Mouse (Mus musculus) heart, embryonic 14.5 days (tissue): Measurements from ENCODE around the gene Cacna1c. TPM values are rescaled to one million over a fixed set of nuclear protein-coding genes. Genes with fewer than 3 reads are reported as not detected.

Experiments used
- ATAC-seq: fragments of 200-750 bp; cut with Nextera tagmentation; 2 replicates; pipeline ENCODE4 v1.8.0; 2017; ENCODE audit warnings: low read depth, moderate TSS enrichment; ENCODE audit not compliant: insufficient number of reproducible peaks, insufficient read depth, low FRiP score
- H3K27ac ChIP-seq, 2 experiments: fragments of 200-500 bp in 1 of 2; fragments of 300-500 bp in 1 of 2; sonication (generic) in 1 of 2; replicated peaks in 1 of 2; 2 replicates each; pipeline ENCODE4 v1.5.1; 2012 to 2014; ENCODE audit warnings: low read depth in 2 of 2, low read length in 2 of 2, control low read depth in 1 of 2, mild to moderate bottlenecking in 1 of 2, mixed read lengths in 1 of 2; ENCODE audit not compliant: control insufficient read depth in 1 of 2, insufficient read depth in 1 of 2
- H3K27me3 ChIP-seq: fragments of 300-500 bp; sonication (generic); 2 replicates; pipeline ENCODE4 v1.6.1; 2014; ENCODE audit warnings: mild to moderate bottlenecking, low read length, control low read depth; ENCODE audit not compliant: control insufficient read depth, insufficient read depth
- H3K36me3 ChIP-seq: fragments of 300-500 bp; sonication (generic); 2 replicates; pipeline ENCODE4 v1.6.1; 2014; ENCODE audit warnings: mild to moderate bottlenecking, control low read depth, low read length, mixed read lengths; ENCODE audit not compliant: control insufficient read depth, insufficient read depth
- H3K4me1 ChIP-seq, 2 experiments: fragments of 200-500 bp in 1 of 2; fragments of 300-500 bp in 1 of 2; sonication (generic) in 1 of 2; 2 replicates each; pipeline ENCODE4 v1.6.1; 2012 to 2014; ENCODE audit warnings: low read length in 2 of 2, control low read depth in 1 of 2, mixed read lengths in 1 of 2; ENCODE audit not compliant: control insufficient read depth in 2 of 2, insufficient read depth in 2 of 2
- H3K4me2 ChIP-seq: fragments of 300-500 bp; sonication (generic); 2 replicates; pipeline ENCODE4 v1.6.1; 2014; ENCODE audit warnings: mild to moderate bottlenecking, low read length
- H3K4me3 ChIP-seq, 2 experiments: fragments of 200-500 bp in 1 of 2; fragments of 300-500 bp in 1 of 2; sonication (generic) in 1 of 2; 2 replicates each; pipeline ENCODE4 v1.5.1; 2012 to 2014; ENCODE audit warnings: low read length in 2 of 2, mild to moderate bottlenecking in 2 of 2, control low read depth in 1 of 2, low read depth in 1 of 2, moderate library complexity in 1 of 2; ENCODE audit not compliant: control insufficient read depth in 1 of 2, insufficient read depth in 1 of 2
- H3K9ac ChIP-seq: fragments of 300-500 bp; sonication (generic); 2 replicates; pipeline ENCODE4 v1.6.1; 2014; ENCODE audit warnings: mild to moderate bottlenecking, low read length
- H3K9me3 ChIP-seq: fragments of 300-500 bp; sonication (generic); 2 replicates; pipeline ENCODE4 v1.6.1; 2016; ENCODE audit warnings: low read length, control low read depth; ENCODE audit not compliant: control insufficient read depth
- WGBS: fragments of 180-500 bp; shearing (Covaris S2); extraction: QIAGEN DNeasy Blood & Tissue Kit; methylation state at CpG from one replicate; pipeline ENCODE4 v1.1.7; 2014; 5-methylcytosine and 5-hydroxymethylcytosine counted together
- polyA plus RNA-seq: library from polyadenylated mRNA; unstranded; fragments of >200 nt; fragmentation: Nextera tagmentation; extraction: Ambion mirVana; gene quantifications from 2 replicates; pipeline ENCODE4 v1.2.1, GENCODE M21; 2014

Gene Cacna1c
- polyA plus RNA-seq, 1 experiment from 2014 or later: 60.9 TPM

- Histone ChIP-seq H3K36me3 (no peaks in the 10 kb centered on the region), H3K4me1 (peaks cover 39 to 72% of the 10 kb centered on the region in 2 experiments), H3K4me3 (no peak overlapping the region), H3K4me2 (no peak overlapping the region), H3K27ac (no peak overlapping the region), H3K27me3 (no peaks in the 10 kb centered on the region), H3K9ac (no peak overlapping the region), H3K9me3 (no peaks in the 10 kb centered on the region)
- WGBS: 76% methylated on average over 6 of the region's 6 CpGs
- no peak for ATAC-seq
These were observed 249.6 kb downstream of the Cacna1c start for GRCm38 (mm10) chr6:118946660-118947059.

GRCm38 (mm10) chr6:118944093-118944492 is 252.1 kb downstream of the Cacna1c start:
- no peaks in the 10 kb centered on the region for H3K36me3 ChIP-seq

GRCm38 (mm10) chr6:118941816-118942215 is 254.4 kb downstream of the Cacna1c start:
- 64% methylated on average over 4 of the region's 4 CpGs for WGBS
- no peaks in the 10 kb centered on the region for H3K9me3 ChIP-seq
- H3K4me2 ChIP-seq: no peak overlapping the region
- no peaks in the 10 kb centered on the region for H3K36me3 ChIP-seq
- H3K4me1 ChIP-seq: peaks cover 23 to 43% of the 10 kb centered on the region in 2 experiments
- ATAC-seq: no peak
- H3K27me3 ChIP-seq: no peaks in the 10 kb centered on the region
- H3K4me3 ChIP-seq: no peak overlapping the region
- H3K27ac ChIP-seq: no peak overlapping the region
- no peak overlapping the region for H3K9ac ChIP-seq

More at GRCm38 (mm10) chr6:118944093-118944492, 252.1 kb downstream of the Cacna1c start:
- no peak overlapping the region for H3K27ac ChIP-seq
- ATAC-seq: no peak
- no peak overlapping the region for H3K4me3 ChIP-seq
- 84% methylated on average over 4 of the region's 4 CpGs for WGBS
- no peaks in the 10 kb centered on the region for H3K27me3 ChIP-seq
- no peak overlapping the region for H3K4me2 ChIP-seq
- no peak overlapping the region for H3K9ac ChIP-seq
- no peaks in the 10 kb centered on the region for H3K9me3 ChIP-seq
- peaks cover 30 to 58% of the 10 kb centered on the region in 2 experiments for H3K4me1 ChIP-seq

GRCm38 (mm10) chr6:118941036-118941435 is 255.2 kb downstream of the Cacna1c start:
- Histone ChIP-seq H3K4me3 (no peak overlapping the region), H3K27ac (no peak overlapping the region), H3K4me1 (peaks cover 23 to 46% of the 10 kb centered on the region in 2 experiments), H3K9ac (no peak overlapping the region), H3K4me2 (no peak overlapping the region), H3K9me3 (no peaks in the 10 kb centered on the region), H3K36me3 (no peaks in the 10 kb centered on the region), H3K27me3 (no peaks in the 10 kb centered on the region)
- no peak for ATAC-seq
- 94% methylated on average over 3 of the region's 3 CpGs for WGBS

GRCm38 (mm10) chr6:118939626-118940025 is 256.6 kb downstream of the Cacna1c start:
- no peak overlapping the region for H3K4me2 ChIP-seq
- H3K9me3 ChIP-seq: no peaks in the 10 kb centered on the region
- H3K9ac ChIP-seq: no peak overlapping the region
- peaks cover 27 to 60% of the 10 kb centered on the region in 2 experiments for H3K4me1 ChIP-seq
- H3K27ac ChIP-seq: no peak overlapping the region
- 86% methylated on average over 8 of the region's 8 CpGs for WGBS
- H3K4me3 ChIP-seq: no peak overlapping the region
- no peak for ATAC-seq
- H3K27me3 ChIP-seq: no peaks in the 10 kb centered on the region
- H3K36me3 ChIP-seq: no peaks in the 10 kb centered on the region

- Histone ChIP-seq H3K36me3 (no peaks in the 10 kb centered on the region), H3K27me3 (no peaks in the 10 kb centered on the region), H3K4me3 (no peak overlapping the region), H3K9ac (no peak overlapping the region), H3K4me2 (no peak overlapping the region), H3K27ac (no peak overlapping the region), H3K4me1 (peaks cover 28 to 58% of the 10 kb centered on the region in 2 experiments), H3K9me3 (no peaks in the 10 kb centered on the region)
- 83% methylated on average over 13 of the region's 13 CpGs for WGBS
- ATAC-seq: no peak
These were observed 257.7 kb downstream of the Cacna1c start for GRCm38 (mm10) chr6:118938386-118939096.

- WGBS: 80% methylated on average over 5 of the region's 5 CpGs
- Histone ChIP-seq H3K4me3 (no peak overlapping the region), H3K4me1 (peaks cover 23 to 48% of the 10 kb centered on the region in 2 experiments), H3K27ac (no peak overlapping the region), H3K9me3 (no peaks in the 10 kb centered on the region), H3K27me3 (no peaks in the 10 kb centered on the region), H3K4me2 (no peak overlapping the region), H3K9ac (no peak overlapping the region), H3K36me3 (no peaks in the 10 kb centered on the region)
- no peak for ATAC-seq
These were observed 258.7 kb downstream of the Cacna1c start for GRCm38 (mm10) chr6:118937536-118937935.
